Mouse (Mus musculus): ENCODE measurements around the gene Rhbdf1.

DNA sequence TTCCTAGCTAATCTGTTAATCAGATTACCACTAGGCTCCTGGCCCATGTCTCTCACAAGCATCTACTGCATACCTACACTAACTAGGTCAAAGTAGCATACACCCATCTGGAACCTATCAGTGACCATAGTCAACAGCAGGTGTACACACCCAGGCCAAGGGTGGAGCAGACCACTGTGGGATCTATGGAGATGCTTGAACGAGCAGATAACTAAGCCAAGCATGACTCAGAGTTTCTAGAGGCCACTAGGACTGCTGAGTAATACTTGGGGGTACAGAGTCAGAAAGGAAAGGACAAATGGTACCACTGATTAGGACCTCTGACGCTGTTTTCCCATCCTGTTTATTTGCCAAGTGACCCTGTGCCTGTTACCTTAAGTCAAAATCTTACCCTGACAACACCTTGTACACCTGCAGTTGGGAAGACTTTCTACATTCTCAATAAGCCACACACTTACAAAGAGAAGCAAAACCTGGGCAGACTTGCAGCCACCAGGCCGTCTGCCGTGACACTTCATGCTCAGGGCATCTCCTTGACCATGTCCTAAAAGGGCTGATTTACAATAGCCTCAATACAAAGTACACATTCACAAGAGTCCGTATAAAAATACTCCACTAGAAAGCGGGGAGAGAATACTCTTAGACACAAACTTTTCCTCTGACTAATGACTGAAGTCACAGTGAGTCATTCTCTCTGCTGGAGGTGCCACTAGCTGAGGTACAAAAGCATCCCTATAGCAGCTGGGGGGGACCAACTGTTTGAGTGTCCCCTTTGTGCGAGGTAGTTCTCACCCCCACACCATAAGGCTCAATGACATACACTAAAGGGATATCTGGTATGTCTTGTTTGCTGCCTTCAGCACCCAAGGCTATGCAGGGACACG, 29.0 kb upstream of the Rhbdf1 start:
- no peak for TF ChIP-seq CTCF (IDR thresholded peaks at IDR 0.05; ENCODE audit: low read depth, low read length)
- TF ChIP-seq EP300 (IDR thresholded peaks at IDR 0.05; ENCODE audit: insufficient read depth, low read depth, low read length) = no peak
